Mouse (Mus musculus) kidney, adult 11 months (tissue): ENCODE data around the gene Heatr6.

Experiments
- DNase-seq: peaks from one replicate; pipeline ENCODE4 v3.0.0; 2022

Heatr6 gene

GRCm38 (mm10) chr11:83753581-83754181 lies at the start of gene Heatr6:
TSS of gene Heatr6 (plus strand) at chr11:83753696.
- DNase-seq, result peak; percentile 87

- no peak for DNase-seq
These were observed 49.8 kb upstream of the Heatr6 start, which contains the start of gene Wfdc17 for GRCm38 (mm10) chr11:83703705-83704104. TSS of gene Wfdc17 (plus strand) at chr11:83703991.

- DNase-seq, result no peak
These were observed 44.8 kb upstream of the Heatr6 start, which contains the start of gene Wfdc18 for GRCm38 (mm10) chr11:83708715-83709114. TSS of gene Wfdc18 (plus strand) at chr11:83709015.

- no peak for DNase-seq
These were observed 43.8 kb upstream of the Heatr6 start for GRCm38 (mm10) chr11:83709683-83710082.

- no peak for DNase-seq
These were observed 40.8 kb upstream of the Heatr6 start for GRCm38 (mm10) chr11:83712671-83713070.

GRCm38 (mm10) chr11:83713925-83714324 lies 39.6 kb upstream of the Heatr6 start:
- no peak for DNase-seq

- no peak for DNase-seq
These were observed 36.3 kb upstream of the Heatr6 start for GRCm38 (mm10) chr11:83717042-83717665.

- no peak for DNase-seq
These were observed 32.7 kb upstream of the Heatr6 start for GRCm38 (mm10) chr11:83720766-83721165.

GRCm38 (mm10) chr11:83728757-83729432 lies 24.6 kb upstream of the Heatr6 start:
- no peak for DNase-seq

- no peak for DNase-seq
These were observed 22.4 kb upstream of the Heatr6 start for GRCm38 (mm10) chr11:83731116-83731515.

- DNase-seq, result no peak
These were observed 20.3 kb upstream of the Heatr6 start for GRCm38 (mm10) chr11:83733071-83733640.

GRCm38 (mm10) chr11:83734215-83734614 lies 19.3 kb upstream of the Heatr6 start:
- DNase-seq, result no peak

GRCm38 (mm10) chr11:83735881-83736280 lies 17.6 kb upstream of the Heatr6 start:
- DNase-seq, result no peak

- DNase-seq, result no peak
These were observed 16.4 kb upstream of the Heatr6 start for GRCm38 (mm10) chr11:83737109-83737558.

- DNase-seq, result peak; percentile 38
These were observed 14.3 kb upstream of the Heatr6 start for GRCm38 (mm10) chr11:83739241-83739640.

GRCm38 (mm10) chr11:83740443-83740991 lies 13.0 kb upstream of the Heatr6 start:
- no peak for DNase-seq

GRCm38 (mm10) chr11:83741841-83742240 lies 11.7 kb upstream of the Heatr6 start:
- no peak for DNase-seq

- peak; percentile 19 for DNase-seq
These were observed 10.7 kb upstream of the Heatr6 start for GRCm38 (mm10) chr11:83742731-83743355.

- DNase-seq, result no peak
These were observed 10.0 kb upstream of the Heatr6 start for GRCm38 (mm10) chr11:83743525-83743924.

- no peak for DNase-seq
These were observed 7.3 kb upstream of the Heatr6 start for GRCm38 (mm10) chr11:83746152-83746551.

GRCm38 (mm10) chr11:83746681-83747080 lies 6.8 kb upstream of the Heatr6 start, which contains the start of gene Wfdc21:
TSS of gene Wfdc21 (plus strand) at chr11:83746940.
- DNase-seq, result no peak

GRCm38 (mm10) chr11:83747376-83748265 lies 5.9 kb upstream of the Heatr6 start:
- DNase-seq, result no peak
